Mouse (Mus musculus) heart, postnatal 0 days (tissue): ENCODE measurements around the gene Gnas. TPM values are rescaled to one million over a fixed set of nuclear protein-coding genes. Genes with fewer than 3 reads are reported as not detected.
A peak's percentile ranks its signal among the peaks of the same experiment; 100 is the strongest.

Source experiments
- ATAC-seq: fragments of 200-750 bp; cut with Nextera tagmentation; 2 replicates; pipeline ENCODE4 v1.8.0; 2017; ENCODE audit warnings: low read depth, moderate number of reproducible peaks, moderate library complexity; ENCODE audit not compliant: insufficient read depth
- DNase-seq: peaks from one replicate; pipeline ENCODE4 v3.0.0-alpha.2; 2016; ENCODE audit warnings: low spot score
- H3K27ac ChIP-seq: fragments of 300-500 bp; sonication (generic); 2 replicates; pipeline ENCODE4 v1.5.1; 2014; ENCODE audit warnings: low read depth, mild to moderate bottlenecking
- H3K27me3 ChIP-seq: fragments of 300-500 bp; sonication (generic); 2 replicates; pipeline ENCODE4 v1.6.1; 2014; ENCODE audit warnings: low read length, mixed read lengths; ENCODE audit not compliant: control insufficient read depth, insufficient read depth
- H3K36me3 ChIP-seq: fragments of 300-500 bp; sonication (generic); replicated peaks from 2 replicates; pipeline ENCODE4 v1.6.1; 2014; ENCODE audit warnings: low read length, mixed read lengths; ENCODE audit not compliant: control insufficient read depth, insufficient read depth
- H3K4me1 ChIP-seq: fragments of 300-500 bp; sonication (generic); 2 replicates; pipeline ENCODE4 v1.6.1; 2014; ENCODE audit warnings: antibody characterized with exemption; ENCODE audit not compliant: control insufficient read depth, insufficient read depth
- H3K4me2 ChIP-seq: fragments of 300-500 bp; sonication (generic); 2 replicates; pipeline ENCODE4 v1.6.1; 2014; ENCODE audit warnings: low read depth, mild to moderate bottlenecking, low read length, moderate library complexity
- H3K4me3 ChIP-seq: fragments of 300-500 bp; sonication (generic); 2 replicates; pipeline ENCODE4 v1.5.1; 2014; ENCODE audit warnings: low read depth, low read length
- H3K9ac ChIP-seq: fragments of 300-500 bp; sonication (generic); replicated peaks from 2 replicates; pipeline ENCODE4 v1.6.1; 2014; ENCODE audit warnings: low read depth, low read length, mixed read lengths
- H3K9me3 ChIP-seq: fragments of 300-500 bp; sonication (generic); replicated peaks from 2 replicates; pipeline ENCODE4 v1.6.1; 2016; ENCODE audit warnings: low read length; ENCODE audit not compliant: control insufficient read depth
- CTCF ChIP-seq: IDR thresholded peaks from 2 replicates; pipeline ENCODE4 v1.5.1; 2016; ENCODE audit warnings: antibody characterized with exemption, control low read depth, low read depth
- EP300 ChIP-seq: IDR thresholded peaks from 2 replicates; pipeline ENCODE4 v1.6.1; 2016; ENCODE audit warnings: antibody characterized with exemption, low read depth
- WGBS: fragments of 180-500 bp; shearing (Covaris S2); extraction: QIAGEN DNeasy Blood & Tissue Kit; methylation state at CpG from one replicate; pipeline ENCODE4 v1.1.7; 2014; 5-methylcytosine and 5-hydroxymethylcytosine counted together
- polyA plus RNA-seq: library from polyadenylated mRNA; unstranded; fragments of >200 nt; fragmentation: Nextera tagmentation; extraction: Ambion mirVana; gene quantifications from 2 replicates; pipeline ENCODE4 v1.2.1, GENCODE M21; 2015
- total RNA-seq: library from RNA; depleted of rRNA; stranded (reverse); fragments of >200 nt; gene quantifications from 2 replicates; pipeline ENCODE4 v1.2.3, GENCODE M21; 2014; ENCODE audit warnings: low replicate concordance

Gnas gene
- total and polyA plus RNA-seq, 2 experiments from 2014 or later: 1,131 to 1,263 TPM

- Histone ChIP-seq H3K4me2 (peak overlapping the region; percentile 24), H3K9ac (no peak overlapping the region), H3K27ac (0 out of 2 replicates have a peak overlapping the region, but pooled peaks have one; percentile 58), H3K27me3 (peaks cover 24% of the 10 kb centered on the region), H3K4me1 (peaks cover 11% of the 10 kb centered on the region; the same call in 1 of the 2 replicates), H3K9me3 (0 out of 2 replicates have a peak, but pooled peaks cover 15% of the 10 kb centered on the region), H3K36me3 (0 out of 2 replicates have a peak, but pooled peaks cover 3% of the 10 kb centered on the region), H3K4me3 (no peak overlapping the region)
- ATAC-seq (no peak), DNase-seq (no peak)
- WGBS: 63% methylated on average over 2 of the region's 2 CpGs
- no peak for TF ChIP-seq EP300
- TF ChIP-seq CTCF: no peak
Measured at GRCm38 (mm10) chr2:174291662-174292030, 7.5 kb downstream of the Gnas start.

- Histone ChIP-seq H3K9ac (peak overlapping the region; percentile 68), H3K4me3 (peak overlapping the region; percentile 66), H3K27ac (peak overlapping the region; percentile 85), H3K4me2 (peak overlapping the region; percentile 71), H3K36me3 (no peaks in the 10 kb centered on the region), H3K27me3 (peaks cover 25% of the 10 kb centered on the region), H3K9me3 (peaks cover 33% of the 10 kb centered on the region), H3K4me1 (peaks cover 11% of the 10 kb centered on the region; the same call in 1 of the 2 replicates)
- no peak for TF ChIP-seq EP300
- WGBS: 51% methylated on average over 8 of the region's 8 CpGs
- no peak for DNase-seq
- ATAC-seq: no peak
Measured at GRCm38 (mm10) chr2:174294457-174294856, 10.3 kb downstream of the Gnas start.

DNA sequence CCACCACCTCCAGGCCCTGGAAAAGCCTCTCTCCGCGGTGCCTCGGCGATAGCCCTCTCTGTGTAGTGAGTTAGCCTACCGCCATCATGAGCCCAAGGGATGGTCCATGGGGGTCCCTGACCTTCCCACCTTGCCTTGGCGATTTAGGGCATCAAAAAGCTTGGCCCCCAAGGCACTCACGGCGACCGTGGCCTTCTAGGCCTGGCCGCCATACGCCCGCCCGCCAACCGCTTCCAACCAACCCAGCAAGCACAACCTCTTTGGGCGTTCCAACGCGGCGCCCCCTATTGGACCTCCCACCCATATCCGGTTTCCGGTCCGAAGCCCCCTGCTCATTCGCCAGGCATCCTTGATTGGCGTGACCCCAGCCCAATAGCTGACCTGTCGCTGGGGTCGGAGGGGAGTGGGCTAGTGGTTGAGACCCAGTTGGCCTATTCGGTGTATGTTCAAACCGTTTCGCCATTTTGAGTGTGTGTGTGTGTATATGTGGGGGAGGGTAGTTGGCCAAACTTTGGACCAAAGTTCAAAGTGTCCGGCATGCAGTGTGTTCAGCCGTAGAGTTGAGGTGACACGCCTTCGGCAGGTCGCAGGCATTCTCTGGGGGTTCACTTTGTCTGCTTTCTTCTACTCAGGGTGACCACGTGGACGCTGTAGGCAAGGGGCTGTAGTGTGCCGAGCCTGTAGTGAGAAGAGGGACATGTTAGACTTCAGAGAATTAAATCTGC lies 11.2 kb downstream of the Gnas start:
- ATAC-seq (peak; percentile 86), DNase-seq (peak; percentile 73)
- Histone ChIP-seq H3K27me3 (peaks cover 32% of the 10 kb centered on the region), H3K9me3 (peaks cover 39% of the 10 kb centered on the region), H3K9ac (peak overlapping the region; percentile 68), H3K36me3 (no peaks in the 10 kb centered on the region), H3K4me1 (peaks cover 11% of the 10 kb centered on the region; the same call in 1 of the 2 replicates), H3K27ac (peak overlapping the region; percentile 85), H3K4me3 (peak overlapping the region; percentile 66), H3K4me2 (peak overlapping the region; percentile 71)
- 50% methylated on average over 36 of the region's 36 CpGs for WGBS
- TF ChIP-seq EP300 (no peak), CTCF (peak; percentile 9; the same call in 1 of the 2 replicates)

DNA sequence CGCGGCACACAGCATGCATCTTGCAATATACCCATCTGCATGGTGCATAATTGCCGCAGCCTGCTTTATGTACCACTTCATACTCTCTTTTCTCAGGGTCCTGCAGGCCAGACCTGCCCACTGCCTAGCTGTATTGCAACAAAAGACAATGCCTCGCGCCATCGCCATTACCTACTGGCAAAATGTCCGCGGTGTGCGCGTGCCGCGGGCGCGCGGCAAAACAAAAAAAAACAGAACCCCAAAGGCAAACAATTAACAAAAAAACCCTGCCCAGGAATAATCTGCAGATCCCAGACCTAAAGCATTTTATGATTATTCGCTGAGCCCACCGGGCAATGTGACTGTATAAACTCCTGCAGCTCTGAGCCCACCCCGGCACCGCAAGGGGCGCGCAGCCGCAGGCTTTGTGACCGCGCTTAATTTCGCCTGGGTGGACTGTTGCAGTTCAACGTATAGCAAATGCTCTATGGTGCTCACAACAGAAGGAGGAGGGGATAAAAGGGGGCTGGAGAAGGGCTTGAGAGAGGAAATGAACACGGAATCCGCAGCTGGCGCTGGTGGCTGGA lies 11.9 kb downstream of the Gnas start:
- Histone ChIP-seq H3K36me3 (no peaks in the 10 kb centered on the region), H3K4me2 (peak overlapping the region; percentile 71), H3K27me3 (peaks cover 33% of the 10 kb centered on the region), H3K27ac (peak overlapping the region; percentile 43), H3K9me3 (peaks cover 44% of the 10 kb centered on the region), H3K4me1 (peaks cover 11% of the 10 kb centered on the region; the same call in 1 of the 2 replicates), H3K9ac (no peak overlapping the region), H3K4me3 (peak overlapping the region; percentile 66)
- 41% methylated on average over 29 of the region's 29 CpGs for WGBS
- TF ChIP-seq EP300 (no peak), CTCF (no peak)
- DNase-seq (no peak), ATAC-seq (no peak)

GRCm38 (mm10) chr2:174297086-174297571 lies 13.0 kb downstream of the Gnas start:
- 44% methylated on average over 29 of the region's 29 CpGs for WGBS
- ATAC-seq (no peak), DNase-seq (no peak)
- Histone ChIP-seq H3K27ac (no peak overlapping the region), H3K27me3 (peaks cover 33% of the 10 kb centered on the region), H3K4me2 (peak overlapping the region; percentile 71), H3K4me1 (peaks cover 7% of the 10 kb centered on the region; the same call in 1 of the 2 replicates), H3K9me3 (peaks cover 44% of the 10 kb centered on the region), H3K4me3 (peak overlapping the region; percentile 19), H3K9ac (no peak overlapping the region), H3K36me3 (no peaks in the 10 kb centered on the region)
- TF ChIP-seq CTCF (peak; percentile 38), EP300 (no peak)
